Mouse (Mus musculus) olfactory bulb, adult 2 months (tissue): Measurements from ENCODE around the gene Bhlha9. TPM values are rescaled to one million over a fixed set of nuclear protein-coding genes. Genes with fewer than 3 reads are reported as not detected.

Source experiments
- H3K27ac ChIP-seq: fragments of 200-500 bp; 2 replicates; pipeline ENCODE4 v1.5.1; 2012; ENCODE audit warnings: low read depth, low read length; ENCODE audit not compliant: insufficient read depth
- H3K4me1 ChIP-seq: fragments of 200-500 bp; 2 replicates; pipeline ENCODE4 v1.6.1; 2012; ENCODE audit warnings: low read length; ENCODE audit not compliant: control insufficient read depth, insufficient read depth
- H3K4me3 ChIP-seq: fragments of 200-500 bp; 2 replicates; pipeline ENCODE4 v1.5.1; 2012; ENCODE audit warnings: mild to moderate bottlenecking, low read depth, low read length, moderate library complexity; ENCODE audit not compliant: insufficient read depth
- CTCF ChIP-seq: fragments of 200-500 bp; IDR thresholded peaks from 2 replicates; pipeline ENCODE4 v1.5.1; 2012; ENCODE audit warnings: low read depth, mild to moderate bottlenecking, low read length, moderate library complexity; ENCODE audit not compliant: insufficient read depth
- POLR2A ChIP-seq: fragments of 200-500 bp; IDR thresholded peaks from 2 replicates; pipeline ENCODE4 v1.6.1; 2012; ENCODE audit warnings: mild to moderate bottlenecking, low read depth, low read length, moderate library complexity; ENCODE audit not compliant: insufficient read depth
- WGBS: fragments of 180-500 bp; shearing (Covaris S2); methylation state at CpG from one replicate; pipeline ENCODE4 v1.1.7; 2018; 5-methylcytosine and 5-hydroxymethylcytosine counted together
- polyA plus RNA-seq: library from polyadenylated mRNA; stranded (reverse); fragments of >200 nt; gene quantifications from 2 replicates; pipeline ENCODE4 v1.2.4, GENCODE M21; 2012; ENCODE audit warnings: low replicate concordance; ENCODE audit not compliant: missing spikeins, insufficient read depth, insufficient read length

Gene Bhlha9
- polyA plus RNA-seq, 1 experiment = not detected

DNA sequence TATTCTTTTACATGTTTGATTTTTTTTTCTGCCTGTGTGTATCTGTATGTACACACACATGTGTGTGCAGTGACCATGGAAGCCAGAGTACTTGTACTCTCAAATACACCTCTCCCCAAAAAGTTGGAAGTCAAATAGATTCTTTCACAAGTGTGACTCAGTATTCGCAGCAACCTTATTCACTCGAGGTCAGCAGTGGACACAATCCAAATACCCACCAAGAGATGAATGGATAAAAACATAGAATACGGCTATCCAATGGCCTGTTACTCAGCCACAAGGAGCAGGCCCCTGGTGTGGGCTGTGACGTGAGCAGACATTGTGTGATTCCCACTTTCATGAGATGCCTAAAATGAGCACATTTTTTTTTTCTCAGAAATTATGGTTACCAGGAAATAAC lies 32.0 kb upstream of the Bhlha9 start:
- TF ChIP-seq POLR2A (no peak), CTCF (no peak)
- H3K4me3 ChIP-seq = no peak overlapping the region
- 65% methylated on average over 4 of the region's 4 CpGs for WGBS
- no peak overlapping the region for H3K27ac ChIP-seq
- 0 out of 2 replicates have a peak, but pooled peaks cover 3% of the 10 kb centered on the region for H3K4me1 ChIP-seq

DNA sequence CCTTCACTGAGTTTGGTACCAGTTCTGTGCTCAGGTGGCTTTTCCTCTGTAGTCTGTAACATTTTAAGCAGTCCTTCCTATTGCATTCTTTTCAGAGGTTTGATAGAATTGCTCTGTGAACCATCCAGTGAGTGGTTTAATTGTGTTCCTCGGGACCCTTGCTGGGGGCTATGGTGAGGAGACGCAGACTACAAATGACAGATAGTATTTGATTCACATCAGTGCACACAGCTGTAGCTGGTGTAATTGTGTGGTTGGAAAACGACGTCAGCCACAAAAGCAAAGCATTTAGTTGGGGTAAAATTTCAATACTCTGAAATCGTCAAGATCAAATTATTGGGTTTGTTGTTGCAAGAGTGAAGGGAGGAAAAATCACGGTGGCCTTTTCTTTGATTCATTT lies 28.0 kb upstream of the Bhlha9 start:
- 35% methylated on average over 6 of the region's 6 CpGs for WGBS
- H3K4me1 ChIP-seq = peaks cover 16% of the 10 kb centered on the region
- TF ChIP-seq POLR2A (no peak), CTCF (no peak)
- no peak overlapping the region for H3K4me3 ChIP-seq
- no peak overlapping the region for H3K27ac ChIP-seq

DNA sequence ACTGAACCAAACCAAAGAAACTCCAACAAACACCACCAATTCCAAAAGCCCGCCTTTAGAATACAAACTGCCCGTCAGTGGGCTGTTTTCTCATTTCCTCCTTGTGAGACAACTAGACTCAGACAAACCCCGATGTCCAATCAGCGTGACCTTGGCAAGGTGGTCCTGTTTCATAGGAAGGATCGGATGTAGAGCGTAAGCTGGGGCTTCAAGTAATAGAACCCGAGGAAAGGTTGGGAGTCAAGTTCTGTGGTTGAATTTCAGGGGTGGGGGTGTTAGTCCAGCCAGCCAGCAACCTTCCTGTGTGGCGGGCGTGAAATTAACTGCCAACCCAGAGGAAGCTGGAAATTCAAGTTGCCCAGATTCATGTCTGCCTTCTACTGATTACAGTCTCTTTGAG lies 27.2 kb upstream of the Bhlha9 start:
- 76% methylated on average over 9 of the region's 9 CpGs for WGBS
- Histone ChIP-seq H3K27ac (no peak overlapping the region), H3K4me3 (no peak overlapping the region), H3K4me1 (peaks cover 16% of the 10 kb centered on the region)
- TF ChIP-seq POLR2A (no peak), CTCF (no peak)

DNA sequence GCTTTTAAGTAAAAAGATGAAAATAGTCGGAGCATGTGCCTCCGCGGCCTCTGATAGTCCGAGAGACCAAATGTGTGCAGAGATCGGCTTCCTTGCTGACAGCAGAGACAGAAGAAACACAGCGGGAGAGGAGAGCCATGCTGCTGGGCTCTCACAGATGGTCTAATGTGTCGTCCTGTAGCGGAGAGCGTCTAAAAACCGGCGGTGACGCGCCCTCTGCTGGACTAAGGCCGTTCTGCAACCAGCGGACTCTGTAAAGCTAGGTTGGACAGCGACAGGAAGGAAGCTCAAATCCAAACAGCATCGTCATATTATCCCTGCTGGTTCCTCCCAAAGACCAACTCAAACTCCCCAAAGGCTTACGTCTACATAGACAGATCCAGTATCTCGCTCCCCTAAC lies 26.3 kb upstream of the Bhlha9 start:
- H3K4me3 ChIP-seq = peak overlapping the region; percentile 40

DNA sequence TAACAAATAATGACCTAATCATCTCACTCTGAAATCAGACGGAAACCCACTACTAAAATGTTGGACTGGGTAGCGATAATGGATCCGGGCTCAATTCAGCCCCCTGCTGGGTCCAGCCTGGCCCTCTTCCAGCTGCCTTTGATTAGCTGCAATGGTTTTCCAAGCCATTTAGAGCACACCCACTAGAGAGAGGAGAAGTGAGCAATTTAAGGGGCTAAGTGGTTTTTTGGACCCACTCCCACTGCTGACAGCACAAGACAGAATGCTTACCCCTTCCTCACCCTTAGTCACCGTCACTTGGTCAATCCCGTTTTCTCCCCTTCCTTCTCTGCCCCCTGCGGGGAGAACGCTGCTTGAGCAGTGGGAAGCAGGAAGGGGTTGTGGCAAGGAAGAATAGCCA lies 25.2 kb upstream of the Bhlha9 start:
- Histone ChIP-seq H3K27ac (peak overlapping the region; percentile 14; the same call in 1 of the 2 replicates), H3K4me1 (peaks cover 16% of the 10 kb centered on the region), H3K4me3 (peak overlapping the region; percentile 26)
- no peak for TF ChIP-seq POLR2A
- TF ChIP-seq CTCF = no peak
- WGBS = 7% methylated on average over 7 of the region's 7 CpGs

More for the DNA sequence above, 26.3 kb upstream of the Bhlha9 start:
- Histone ChIP-seq H3K4me1 (peaks cover 16% of the 10 kb centered on the region), H3K27ac (no peak overlapping the region)
- peak; percentile 82 for TF ChIP-seq CTCF
- TF ChIP-seq POLR2A = peak; percentile 40; the same call in 1 of the 2 replicates
- WGBS = under 1% methylated on average over 19 of the region's 19 CpGs

DNA sequence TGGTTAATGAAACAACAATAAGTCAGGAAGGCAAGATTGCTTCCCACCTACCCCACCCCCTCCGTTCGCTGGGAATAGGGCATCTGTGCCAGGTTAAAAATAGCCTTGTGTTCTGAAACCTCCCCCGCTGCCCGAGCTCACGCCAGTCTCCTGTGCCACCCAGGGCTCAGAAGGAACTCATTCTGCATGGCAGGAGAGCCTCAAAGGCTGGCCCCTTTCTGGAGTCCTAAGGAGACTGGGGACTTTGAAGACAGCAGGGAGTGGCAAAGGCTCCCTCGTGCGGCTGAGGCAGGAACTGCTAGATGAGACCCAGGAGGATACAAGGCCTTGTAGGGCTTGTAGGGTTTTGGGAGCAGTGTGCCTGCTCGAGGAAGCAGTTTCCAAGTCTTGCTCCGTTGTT lies 24.8 kb upstream of the Bhlha9 start:
- peak; percentile 90 for TF ChIP-seq CTCF
- TF ChIP-seq POLR2A = no peak
- Histone ChIP-seq H3K4me1 (peaks cover 16% of the 10 kb centered on the region), H3K4me3 (peak overlapping the region; percentile 26), H3K27ac (peak overlapping the region; percentile 14; the same call in 1 of the 2 replicates)
- 0% methylated on average over 9 of the region's 9 CpGs for WGBS

DNA sequence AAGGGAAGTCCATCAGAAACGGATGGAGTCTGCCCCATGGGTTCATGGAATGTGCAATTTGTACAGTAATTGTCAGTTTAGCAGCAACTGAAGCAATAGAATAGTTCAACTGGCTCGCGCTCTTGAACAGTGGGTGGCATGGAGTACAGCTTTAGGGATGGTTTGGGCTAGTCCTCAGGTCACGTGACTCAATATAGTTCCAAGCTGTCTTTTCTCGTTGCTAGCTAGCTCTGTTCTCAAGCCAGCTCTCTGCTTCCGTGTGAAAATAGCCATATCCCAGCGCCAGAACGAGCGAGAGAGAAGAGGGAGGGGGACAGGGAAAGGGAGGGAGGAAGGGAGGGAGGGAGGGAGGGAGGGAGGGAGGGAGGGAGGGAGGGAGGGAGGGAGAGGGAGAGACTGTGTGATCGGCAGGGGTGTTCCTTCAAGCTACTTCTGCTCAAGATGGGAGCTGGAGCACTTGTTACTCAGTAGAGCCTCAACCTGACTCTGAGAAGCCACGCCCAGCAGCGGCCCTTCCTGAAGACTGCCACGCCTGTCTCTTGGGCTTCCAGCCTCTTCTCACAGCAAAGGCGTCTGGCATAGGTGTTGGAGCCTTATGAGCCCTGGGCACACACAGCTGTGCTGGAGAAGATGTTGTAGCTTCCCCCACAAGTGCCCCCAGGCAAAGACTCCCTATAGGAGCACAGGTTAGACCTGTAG lies 21.3 kb upstream of the Bhlha9 start:
- no peak overlapping the region for H3K27ac ChIP-seq
- TF ChIP-seq POLR2A (no peak), CTCF (no peak)
- peaks cover 9% of the 10 kb centered on the region for H3K4me1 ChIP-seq
- WGBS = 28% methylated on average over 13 of the region's 14 CpGs
- no peak overlapping the region for H3K4me3 ChIP-seq

DNA sequence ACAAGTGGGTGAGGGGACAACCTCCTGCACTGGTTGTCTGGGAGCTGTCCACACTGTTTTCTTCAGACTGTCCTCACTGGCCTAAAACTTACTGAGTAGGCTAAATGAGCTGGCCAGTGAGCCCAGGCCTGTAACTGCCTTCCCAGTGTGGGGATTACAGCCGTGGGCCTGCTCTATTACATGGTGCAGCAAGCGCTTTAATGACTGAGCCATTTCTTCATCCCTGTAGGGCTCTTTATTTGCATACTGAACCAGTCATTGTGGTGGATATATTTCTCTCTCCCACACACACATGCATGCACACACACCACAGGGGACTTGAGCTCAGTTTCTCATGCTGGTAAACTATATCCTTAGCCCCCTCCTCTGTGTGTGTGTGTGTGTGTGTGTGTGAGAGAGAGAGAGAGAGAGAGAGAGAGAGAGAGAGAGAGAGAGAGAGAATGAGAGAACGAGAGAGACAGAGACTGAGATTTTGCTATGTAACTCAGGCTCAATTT lies 19.4 kb upstream of the Bhlha9 start:
- H3K4me1 ChIP-seq = no peaks in the 10 kb centered on the region; the same call in 1 of the 2 replicates
- H3K4me3 ChIP-seq = no peak overlapping the region
- no peak overlapping the region for H3K27ac ChIP-seq
- TF ChIP-seq POLR2A (no peak), CTCF (no peak)
- 43% methylated on average over 3 of the region's 3 CpGs for WGBS

DNA sequence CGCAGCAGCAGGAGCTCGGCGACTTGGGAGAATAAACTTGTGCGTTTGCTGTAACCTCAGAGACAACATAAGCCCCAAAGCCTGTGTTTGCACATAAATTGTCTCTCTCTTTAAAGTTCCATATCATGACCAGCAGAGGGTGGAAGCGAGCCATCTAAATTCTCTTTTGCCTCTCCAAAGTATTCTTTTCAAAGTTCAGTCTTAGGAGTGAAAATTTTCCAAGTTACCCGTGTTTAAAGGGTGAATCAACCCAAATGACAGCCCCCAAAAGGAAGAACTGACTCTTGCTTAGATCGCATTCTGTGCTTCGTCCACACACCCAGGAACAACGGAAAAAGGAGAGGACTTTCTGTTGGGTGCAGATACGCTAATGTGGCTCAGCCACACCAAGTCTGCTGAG lies 17.2 kb upstream of the Bhlha9 start:
- Histone ChIP-seq H3K4me3 (no peak overlapping the region), H3K27ac (no peak overlapping the region), H3K4me1 (no peaks in the 10 kb centered on the region; the same call in 1 of the 2 replicates)
- WGBS = 5% methylated on average over 10 of the region's 10 CpGs
- TF ChIP-seq POLR2A (no peak), CTCF (no peak)

DNA sequence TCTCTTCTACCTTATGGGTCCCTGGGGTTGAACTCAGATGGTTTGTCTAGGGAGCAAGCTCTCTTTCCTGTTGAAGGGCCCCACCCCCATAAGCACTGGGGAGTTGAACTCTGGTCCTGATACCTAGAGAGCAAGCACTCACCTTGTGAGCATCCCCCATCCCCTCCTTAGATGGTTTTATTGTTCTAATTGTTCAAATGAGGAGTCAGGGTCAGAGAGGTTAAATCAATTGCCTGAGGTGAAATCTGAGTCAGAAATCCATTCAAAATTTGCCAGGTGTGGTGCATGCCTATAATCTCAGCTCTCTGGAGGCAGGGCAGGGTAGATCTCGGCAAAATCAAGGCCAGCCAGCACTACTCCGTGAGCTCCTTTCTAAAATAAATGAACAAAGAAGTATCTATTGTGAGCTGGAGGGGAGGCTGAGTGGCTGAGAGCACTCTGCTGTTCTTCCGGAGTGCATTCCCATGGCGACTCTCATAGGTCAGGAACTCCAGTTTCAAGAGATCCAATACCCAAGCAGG lies 14.8 kb upstream of the Bhlha9 start:
- TF ChIP-seq POLR2A = no peak
- no peak for TF ChIP-seq CTCF
- WGBS = 53% methylated on average over 4 of the region's 4 CpGs
- Histone ChIP-seq H3K27ac (no peak overlapping the region), H3K4me1 (no peaks in the 10 kb centered on the region), H3K4me3 (no peak overlapping the region)
